Mouse (Mus musculus) midbrain, embryonic 16.5 days (tissue): Measurements from ENCODE around the gene Dnajb4. TPM values are rescaled to one million over a fixed set of nuclear protein-coding genes. Genes with fewer than 3 reads are reported as not detected.

Experiments used
- ATAC-seq: fragments of 200-750 bp; cut with Nextera tagmentation; 2 replicates; pipeline ENCODE4 v1.8.0; 2017; ENCODE audit warnings: moderate TSS enrichment
- H3K27ac ChIP-seq: fragments of 300-500 bp; sonication (generic); 2 replicates; pipeline ENCODE4 v1.5.1; 2014; ENCODE audit warnings: mild to moderate bottlenecking, low read length, mixed read lengths
- H3K27me3 ChIP-seq: fragments of 300-500 bp; sonication (generic); 2 replicates; pipeline ENCODE4 v1.6.1; 2014; ENCODE audit warnings: low read depth, low read length, mixed read lengths; ENCODE audit not compliant: control insufficient read depth, insufficient read depth
- H3K36me3 ChIP-seq: fragments of 300-500 bp; sonication (generic); 2 replicates; pipeline ENCODE4 v1.6.1; 2014; ENCODE audit warnings: mild to moderate bottlenecking, low read length, moderate library complexity, mixed read lengths; ENCODE audit not compliant: control insufficient read depth, insufficient read depth
- H3K4me1 ChIP-seq: fragments of 300-500 bp; sonication (generic); 2 replicates; pipeline ENCODE4 v1.6.1; 2014; ENCODE audit warnings: mild to moderate bottlenecking, low read length, mixed read lengths; ENCODE audit not compliant: control insufficient read depth, insufficient read depth
- H3K4me2 ChIP-seq: fragments of 300-500 bp; sonication (generic); 2 replicates; pipeline ENCODE4 v1.6.1; 2014; ENCODE audit warnings: mild to moderate bottlenecking, low read length, mixed read lengths
- H3K4me3 ChIP-seq: fragments of 300-500 bp; sonication (generic); 2 replicates; pipeline ENCODE4 v1.5.1; 2014; ENCODE audit warnings: low read depth, mild to moderate bottlenecking, low read length, moderate library complexity, mixed read lengths
- H3K9ac ChIP-seq: fragments of 300-500 bp; sonication (generic); 2 replicates; pipeline ENCODE4 v1.6.1; 2014; ENCODE audit warnings: low read depth, low read length, mixed read lengths
- H3K9me3 ChIP-seq: fragments of 300-500 bp; sonication (generic); replicated peaks from 2 replicates; pipeline ENCODE4 v1.6.1; 2014; ENCODE audit warnings: mild to moderate bottlenecking, low read length, mixed read lengths; ENCODE audit not compliant: control insufficient read depth, poor library complexity, severe bottlenecking
- WGBS: fragments of 180-500 bp; shearing (Covaris S2); extraction: QIAGEN DNeasy Blood & Tissue Kit; methylation state at CpG from one replicate; pipeline ENCODE4 v1.1.7; 2014; 5-methylcytosine and 5-hydroxymethylcytosine counted together
- polyA plus RNA-seq: library from polyadenylated mRNA; unstranded; fragments of >200 nt; fragmentation: Nextera tagmentation; extraction: Ambion mirVana; gene quantifications from 2 replicates; pipeline ENCODE4 v1.2.1, GENCODE M21; 2015

Gene Dnajb4
- polyA plus RNA-seq, 1 experiment from 2014 or later: 48.8 TPM

- Histone ChIP-seq H3K4me3 (peak overlapping the region; percentile 79), H3K27ac (peak overlapping the region; percentile 99; the same call in 1 of the 2 replicates), H3K9me3 (no peaks in the 10 kb centered on the region), H3K36me3 (peaks cover 5% of the 10 kb centered on the region; the same call in 1 of the 2 replicates), H3K9ac (peak overlapping the region; percentile 94), H3K4me1 (peaks cover 27% of the 10 kb centered on the region), H3K27me3 (no peaks in the 10 kb centered on the region), H3K4me2 (peak overlapping the region; percentile 74)
- ATAC-seq: no peak
- 31% methylated on average over 7 of the region's 7 CpGs for WGBS
Measured at GRCm38 (mm10) chr3:152211731-152212279, 1.7 kb upstream of the Dnajb4 start.

DNA sequence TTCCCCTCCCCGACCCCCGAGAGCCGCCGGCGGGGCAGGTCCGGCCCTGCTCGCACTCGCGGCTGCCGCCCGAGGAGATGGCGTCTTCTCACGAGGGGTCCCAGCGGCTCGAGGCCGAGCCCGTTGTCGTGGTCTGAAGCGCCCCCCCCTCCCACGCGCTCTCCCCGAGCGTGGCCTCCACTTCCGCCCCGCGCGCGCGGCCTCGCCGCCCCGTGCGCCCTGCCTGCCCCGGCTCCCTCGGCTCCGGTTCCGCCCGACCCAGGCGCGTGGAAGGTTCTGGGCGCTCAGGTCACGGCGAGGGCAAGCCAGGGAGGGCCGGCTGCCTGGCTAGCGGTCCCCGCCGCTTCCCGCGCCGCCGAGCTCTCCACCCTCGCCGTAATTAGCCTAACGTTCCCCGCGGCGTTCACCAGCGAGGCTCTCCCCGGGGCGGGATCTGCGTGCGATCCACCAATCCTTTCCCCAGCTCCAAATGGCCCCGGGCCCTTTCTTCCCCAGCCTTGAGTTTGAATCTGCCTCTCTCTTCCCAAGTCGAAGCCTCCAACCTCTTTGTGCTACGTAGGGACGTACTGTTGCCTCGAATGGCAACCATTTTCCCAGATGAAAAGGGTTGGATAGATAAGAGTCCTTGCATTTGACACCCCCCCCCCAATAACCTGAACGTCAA lies 758 bp upstream of the Dnajb4 start:
- Histone ChIP-seq H3K27me3 (no peaks in the 10 kb centered on the region), H3K27ac (peak overlapping the region; percentile 99), H3K36me3 (peaks cover 3% of the 10 kb centered on the region; the same call in 1 of the 2 replicates), H3K9ac (peak overlapping the region; percentile 94), H3K4me3 (peak overlapping the region; percentile 79), H3K4me2 (peak overlapping the region; percentile 74), H3K9me3 (no peaks in the 10 kb centered on the region), H3K4me1 (peaks cover 27% of the 10 kb centered on the region)
- 0% methylated on average over 62 of the region's 68 CpGs for WGBS
- ATAC-seq: peak; percentile 73

- peak overlapping the region; percentile 61 for H3K4me2 ChIP-seq
- H3K9ac ChIP-seq: peak overlapping the region; percentile 93
- ATAC-seq: peak; percentile 58
- H3K27ac ChIP-seq: peak overlapping the region; percentile 99
- H3K4me3 ChIP-seq: peak overlapping the region; percentile 79
- 6% methylated on average over 25 of the region's 25 CpGs for WGBS
- H3K36me3 ChIP-seq: peaks cover 3% of the 10 kb centered on the region; the same call in 1 of the 2 replicates
- peaks cover 22% of the 10 kb centered on the region for H3K4me1 ChIP-seq
- H3K27me3 ChIP-seq: no peaks in the 10 kb centered on the region
- no peaks in the 10 kb centered on the region for H3K9me3 ChIP-seq
Measured at GRCm38 (mm10) chr3:152209177-152209966, 730 bp downstream of the Dnajb4 start.

DNA sequence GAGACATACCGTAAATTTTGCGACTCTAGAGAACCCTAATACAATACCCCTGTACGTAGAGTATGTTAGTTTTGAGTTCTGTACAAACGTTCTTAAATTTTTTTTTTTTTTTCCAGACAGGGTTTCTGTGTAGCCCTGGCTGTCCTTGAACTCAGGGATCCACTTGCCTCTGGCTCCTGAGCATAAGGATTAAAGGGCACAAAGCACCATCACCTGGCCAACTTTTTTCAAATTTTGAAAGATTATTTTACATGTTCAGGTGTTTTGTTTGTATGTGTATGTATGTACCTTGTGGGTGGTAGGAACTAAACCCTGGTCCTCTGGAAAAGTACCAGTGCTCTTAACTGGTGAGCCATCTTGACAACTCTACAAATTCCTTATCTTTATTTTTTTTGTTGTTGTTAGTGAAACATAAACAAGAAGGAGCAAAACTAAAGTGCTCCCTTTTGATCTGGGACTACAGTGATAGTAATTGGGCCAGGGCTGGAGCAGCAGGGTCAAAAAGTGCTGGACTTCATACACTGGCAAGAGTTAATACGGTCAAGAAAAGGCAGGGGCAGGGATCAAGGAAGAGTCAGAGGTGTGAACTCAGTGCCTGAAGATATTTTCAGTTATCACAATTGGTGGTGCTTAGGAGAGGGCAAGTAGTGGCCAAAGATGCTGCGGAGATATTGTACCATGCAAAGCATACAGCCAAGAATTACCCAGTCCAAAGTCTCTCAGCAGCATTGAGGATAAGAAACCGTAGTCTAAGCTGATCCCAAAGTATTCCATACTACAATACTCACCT lies 1.8 kb downstream of the Dnajb4 start:
- H3K9ac ChIP-seq: no peak overlapping the region
- no peaks in the 10 kb centered on the region for H3K9me3 ChIP-seq
- H3K27ac ChIP-seq: no peak overlapping the region
- no peak for ATAC-seq
- WGBS: 91% methylated on average over 7 of the region's 7 CpGs
- peak overlapping the region; percentile 6; the same call in 1 of the 2 replicates for H3K4me2 ChIP-seq
- peaks cover 20% of the 10 kb centered on the region for H3K4me1 ChIP-seq
- no peak overlapping the region for H3K4me3 ChIP-seq
- peaks cover 3% of the 10 kb centered on the region; the same call in 1 of the 2 replicates for H3K36me3 ChIP-seq
- no peaks in the 10 kb centered on the region for H3K27me3 ChIP-seq

GRCm38 (mm10) chr3:152207156-152207555 lies 2.9 kb downstream of the Dnajb4 start:
- no peak for ATAC-seq
- Histone ChIP-seq H3K9me3 (no peaks in the 10 kb centered on the region), H3K4me3 (no peak overlapping the region), H3K4me1 (peaks cover 8% of the 10 kb centered on the region), H3K9ac (no peak overlapping the region), H3K36me3 (peaks cover 3% of the 10 kb centered on the region; the same call in 1 of the 2 replicates), H3K27me3 (no peaks in the 10 kb centered on the region), H3K27ac (no peak overlapping the region), H3K4me2 (no peak overlapping the region)
- WGBS: 96% methylated on average over 4 of the region's 4 CpGs

DNA sequence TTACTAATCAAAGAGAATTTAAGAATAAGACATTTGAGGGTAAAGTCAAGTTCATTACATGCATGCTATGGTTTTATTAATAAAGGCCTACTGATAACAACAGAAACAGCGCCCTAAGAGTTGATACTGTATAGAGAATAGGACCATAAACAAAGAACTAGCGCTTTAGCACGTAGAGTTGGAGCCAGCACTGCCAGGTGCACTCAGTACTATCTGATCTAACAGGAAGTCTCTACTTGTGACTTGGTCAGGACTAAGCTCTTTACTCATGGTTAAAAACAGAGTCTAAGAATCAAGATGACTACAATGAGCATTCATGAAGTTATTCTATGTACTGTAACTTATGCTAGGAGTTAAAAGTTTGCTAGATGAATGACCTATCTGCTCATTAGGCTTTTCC lies 5.5 kb downstream of the Dnajb4 start:
- Histone ChIP-seq H3K4me3 (no peak overlapping the region), H3K4me1 (0 out of 2 replicates have a peak, but pooled peaks cover 2% of the 10 kb centered on the region), H3K9me3 (no peaks in the 10 kb centered on the region), H3K36me3 (peaks cover 3% of the 10 kb centered on the region; the same call in 1 of the 2 replicates), H3K27me3 (no peaks in the 10 kb centered on the region), H3K4me2 (no peak overlapping the region), H3K27ac (no peak overlapping the region), H3K9ac (no peak overlapping the region)
- 87% methylated on average over 3 of the region's 3 CpGs for WGBS
- ATAC-seq: no peak

DNA sequence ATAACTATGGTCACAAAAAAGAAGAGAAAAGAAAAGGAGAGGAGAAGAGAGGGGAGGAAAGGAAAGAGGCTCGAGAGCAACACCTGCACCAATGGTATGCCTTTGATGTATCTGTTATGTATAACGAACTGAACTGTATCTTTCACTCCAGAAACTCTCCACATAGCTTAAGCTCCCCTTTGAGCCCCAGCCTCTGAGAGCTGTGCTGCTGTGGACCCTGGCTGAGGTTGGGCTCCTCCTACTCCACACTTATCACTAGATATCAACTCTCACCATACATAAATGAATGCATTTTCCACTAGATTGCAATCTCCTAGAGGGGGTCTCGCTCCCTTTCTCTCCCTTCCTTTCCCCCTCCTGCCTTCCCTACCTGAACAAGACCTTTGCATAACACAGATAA lies 6.1 kb downstream of the Dnajb4 start:
- WGBS: 62% methylated on average over 3 of the region's 3 CpGs
- H3K36me3 ChIP-seq: peaks cover 3% of the 10 kb centered on the region; the same call in 1 of the 2 replicates

DNA sequence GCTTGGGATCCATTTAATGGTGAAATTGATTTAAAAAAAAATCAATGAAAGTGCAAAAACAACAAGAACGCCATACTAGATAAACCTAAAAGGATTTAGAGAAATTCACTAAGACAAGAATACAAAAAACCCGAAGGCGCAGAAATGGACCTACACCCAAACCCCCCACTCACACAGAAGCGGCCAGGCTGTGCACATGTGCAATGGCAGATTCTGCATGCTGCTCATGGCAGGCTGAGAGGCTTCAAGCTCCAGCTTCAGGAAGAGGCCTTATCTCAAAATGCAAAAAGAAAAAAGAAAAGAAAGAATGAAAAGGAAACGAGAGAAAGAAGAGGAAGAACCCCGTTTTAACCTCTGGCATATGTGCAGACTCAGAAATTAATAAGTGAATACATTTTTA lies 6.7 kb downstream of the Dnajb4 start:
- WGBS: 91% methylated on average over 6 of the region's 6 CpGs
- no peak overlapping the region for H3K4me2 ChIP-seq
- H3K27me3 ChIP-seq: no peaks in the 10 kb centered on the region
- ATAC-seq: no peak
- no peak overlapping the region for H3K4me3 ChIP-seq
- H3K36me3 ChIP-seq: peaks cover 3% of the 10 kb centered on the region; the same call in 1 of the 2 replicates
- 0 out of 2 replicates have a peak, but pooled peaks cover 1% of the 10 kb centered on the region for H3K4me1 ChIP-seq
- H3K9me3 ChIP-seq: no peaks in the 10 kb centered on the region
- no peak overlapping the region for H3K9ac ChIP-seq
- H3K27ac ChIP-seq: no peak overlapping the region

More for the DNA sequence above, 6.1 kb downstream of the Dnajb4 start:
- Histone ChIP-seq H3K27ac (no peak overlapping the region), H3K9me3 (no peaks in the 10 kb centered on the region), H3K4me3 (no peak overlapping the region), H3K4me2 (no peak overlapping the region), H3K9ac (no peak overlapping the region), H3K27me3 (no peaks in the 10 kb centered on the region), H3K4me1 (0 out of 2 replicates have a peak, but pooled peaks cover 2% of the 10 kb centered on the region)
- no peak for ATAC-seq
